Mouse (Mus musculus): ENCODE measurements around the gene C2cd5. TPM values are rescaled to one million over a fixed set of nuclear protein-coding genes. Genes with fewer than 3 reads are reported as not detected.
A peak's percentile ranks its signal among the peaks of the same experiment; 100 is the strongest.

The C2cd5 gene
- polyA plus RNA-seq, 1 experiment from 2014 or later = 23.7 TPM

GRCm38 (mm10) chr6:143073476-143073875 is 26.5 kb downstream of the C2cd5 start:
- Histone ChIP-seq H3K4me3 (ENCODE audit: low read length) (no peak overlapping the region), H3K9me3 (replicated peaks; ENCODE audit: control insufficient read depth, low read length) (no peaks in the 10 kb centered on the region), H3K27me3 (ENCODE audit: control insufficient read depth, insufficient read depth, low read length) (no peaks in the 10 kb centered on the region), H3K4me1 (ENCODE audit: control insufficient read depth, insufficient read depth, low read length) (peaks cover 3% of the 10 kb centered on the region; the same call in 1 of the 2 replicates), H3K36me3 (ENCODE audit: control insufficient read depth, insufficient read depth) (peaks cover 24% of the 10 kb centered on the region), H3K4me2 (ENCODE audit: low read depth, low read length) (no peak overlapping the region), H3K27ac (ENCODE audit: low read length) (no peak overlapping the region), H3K9ac (ENCODE audit: low read length) (no peak overlapping the region)
- ATAC-seq (replicated peaks; ENCODE audit: extremely low read depth, insufficient read depth, low FRiP score) = no peak
- 82% methylated on average over 6 of the region's 6 CpGs for WGBS

GRCm38 (mm10) chr6:143072412-143073014 is 27.4 kb downstream of the C2cd5 start:
- 47% methylated on average over 8 of the region's 8 CpGs for WGBS
- no peak overlapping the region for H3K9ac ChIP-seq (ENCODE audit: low read length)
- no peak overlapping the region for H3K4me2 ChIP-seq (ENCODE audit: low read depth, low read length)
- H3K9me3 ChIP-seq (replicated peaks; ENCODE audit: control insufficient read depth, low read length) = no peaks in the 10 kb centered on the region
- H3K4me3 ChIP-seq (ENCODE audit: low read length) = no peak overlapping the region
- no peaks in the 10 kb centered on the region for H3K27me3 ChIP-seq (ENCODE audit: control insufficient read depth, insufficient read depth, low read length)
- peaks cover 3% of the 10 kb centered on the region; the same call in 1 of the 2 replicates for H3K4me1 ChIP-seq (ENCODE audit: control insufficient read depth, insufficient read depth, low read length)
- H3K36me3 ChIP-seq (ENCODE audit: control insufficient read depth, insufficient read depth) = peaks cover 22% of the 10 kb centered on the region
- no peak overlapping the region for H3K27ac ChIP-seq (ENCODE audit: low read length)
- ATAC-seq (replicated peaks; ENCODE audit: extremely low read depth, insufficient read depth, low FRiP score) = no peak

GRCm38 (mm10) chr6:143070736-143071135 is 29.2 kb downstream of the C2cd5 start:
- no peaks in the 10 kb centered on the region for H3K9me3 ChIP-seq (replicated peaks; ENCODE audit: control insufficient read depth, low read length)
- no peak for ATAC-seq (replicated peaks; ENCODE audit: extremely low read depth, insufficient read depth, low FRiP score)
- 77% methylated on average over 9 of the region's 9 CpGs for WGBS

GRCm38 (mm10) chr6:143070019-143070418 is 29.9 kb downstream of the C2cd5 start:
- ATAC-seq (replicated peaks; ENCODE audit: extremely low read depth, insufficient read depth, low FRiP score) = no peak
- H3K4me3 ChIP-seq (ENCODE audit: low read length) = no peak overlapping the region
- peaks cover 14% of the 10 kb centered on the region for H3K36me3 ChIP-seq (ENCODE audit: control insufficient read depth, insufficient read depth)
- no peaks in the 10 kb centered on the region for H3K9me3 ChIP-seq (replicated peaks; ENCODE audit: control insufficient read depth, low read length)
- 83% methylated on average over 5 of the region's 5 CpGs for WGBS
- H3K27me3 ChIP-seq (ENCODE audit: control insufficient read depth, insufficient read depth, low read length) = no peaks in the 10 kb centered on the region
- no peak overlapping the region for H3K4me2 ChIP-seq (ENCODE audit: low read depth, low read length)
- no peak overlapping the region for H3K9ac ChIP-seq (ENCODE audit: low read length)
- no peak overlapping the region for H3K27ac ChIP-seq (ENCODE audit: low read length)
- peaks cover 3% of the 10 kb centered on the region; the same call in 1 of the 2 replicates for H3K4me1 ChIP-seq (ENCODE audit: control insufficient read depth, insufficient read depth, low read length)

More at GRCm38 (mm10) chr6:143070736-143071135, 29.2 kb downstream of the C2cd5 start:
- Histone ChIP-seq H3K36me3 (ENCODE audit: control insufficient read depth, insufficient read depth) (peaks cover 17% of the 10 kb centered on the region), H3K9ac (ENCODE audit: low read length) (no peak overlapping the region), H3K4me3 (ENCODE audit: low read length) (no peak overlapping the region), H3K27me3 (ENCODE audit: control insufficient read depth, insufficient read depth, low read length) (no peaks in the 10 kb centered on the region), H3K4me1 (ENCODE audit: control insufficient read depth, insufficient read depth, low read length) (peaks cover 3% of the 10 kb centered on the region; the same call in 1 of the 2 replicates), H3K4me2 (ENCODE audit: low read depth, low read length) (no peak overlapping the region), H3K27ac (ENCODE audit: low read length) (no peak overlapping the region)

GRCm38 (mm10) chr6:143069606-143070005 is 30.3 kb downstream of the C2cd5 start:
- H3K27me3 ChIP-seq (ENCODE audit: control insufficient read depth, insufficient read depth, low read length) = no peaks in the 10 kb centered on the region
- WGBS = 80% methylated on average over 8 of the region's 8 CpGs

GRCm38 (mm10) chr6:143068181-143068915 is 31.6 kb downstream of the C2cd5 start:
- H3K27ac ChIP-seq (ENCODE audit: low read length) = no peak overlapping the region
- H3K4me3 ChIP-seq (ENCODE audit: low read length) = no peak overlapping the region
- no peak overlapping the region for H3K4me2 ChIP-seq (ENCODE audit: low read depth, low read length)
- peaks cover 9% of the 10 kb centered on the region; the same call in 1 of the 2 replicates for H3K4me1 ChIP-seq (ENCODE audit: control insufficient read depth, insufficient read depth, low read length)
- H3K9me3 ChIP-seq (replicated peaks; ENCODE audit: control insufficient read depth, low read length) = no peaks in the 10 kb centered on the region
- H3K9ac ChIP-seq (ENCODE audit: low read length) = no peak overlapping the region
- 0 out of 2 replicates have a peak, but pooled peaks have one; percentile 45 for ATAC-seq (replicated peaks; ENCODE audit: extremely low read depth, insufficient read depth, low FRiP score)
- no peaks in the 10 kb centered on the region for H3K27me3 ChIP-seq (ENCODE audit: control insufficient read depth, insufficient read depth, low read length)
- peaks cover 7% of the 10 kb centered on the region for H3K36me3 ChIP-seq (ENCODE audit: control insufficient read depth, insufficient read depth)
- 51% methylated on average over 9 of the region's 9 CpGs for WGBS

More at GRCm38 (mm10) chr6:143069606-143070005, 30.3 kb downstream of the C2cd5 start:
- no peak for ATAC-seq (replicated peaks; ENCODE audit: extremely low read depth, insufficient read depth, low FRiP score)
- Histone ChIP-seq H3K36me3 (ENCODE audit: control insufficient read depth, insufficient read depth) (peaks cover 13% of the 10 kb centered on the region), H3K4me1 (ENCODE audit: control insufficient read depth, insufficient read depth, low read length) (peaks cover 3% of the 10 kb centered on the region; the same call in 1 of the 2 replicates), H3K4me3 (ENCODE audit: low read length) (no peak overlapping the region), H3K27ac (ENCODE audit: low read length) (no peak overlapping the region), H3K9ac (ENCODE audit: low read length) (no peak overlapping the region), H3K9me3 (replicated peaks; ENCODE audit: control insufficient read depth, low read length) (no peaks in the 10 kb centered on the region), H3K4me2 (ENCODE audit: low read depth, low read length) (no peak overlapping the region)

GRCm38 (mm10) chr6:143067654-143068053 is 32.3 kb downstream of the C2cd5 start:
- ATAC-seq (replicated peaks; ENCODE audit: extremely low read depth, insufficient read depth, low FRiP score) = no peak
- WGBS = 69% methylated on average over 3 of the region's 3 CpGs
- H3K4me3 ChIP-seq (ENCODE audit: low read length) = no peak overlapping the region

GRCm38 (mm10) chr6:143066859-143067258 is 33.1 kb downstream of the C2cd5 start:
- no peak for ATAC-seq (replicated peaks; ENCODE audit: extremely low read depth, insufficient read depth, low FRiP score)
- Histone ChIP-seq H3K27me3 (ENCODE audit: control insufficient read depth, insufficient read depth, low read length) (no peaks in the 10 kb centered on the region), H3K27ac (ENCODE audit: low read length) (no peak overlapping the region), H3K4me1 (ENCODE audit: control insufficient read depth, insufficient read depth, low read length) (peaks cover 6% of the 10 kb centered on the region; the same call in 1 of the 2 replicates), H3K4me3 (ENCODE audit: low read length) (no peak overlapping the region), H3K4me2 (ENCODE audit: low read depth, low read length) (no peak overlapping the region), H3K9me3 (replicated peaks; ENCODE audit: control insufficient read depth, low read length) (no peaks in the 10 kb centered on the region), H3K9ac (ENCODE audit: low read length) (no peak overlapping the region), H3K36me3 (ENCODE audit: control insufficient read depth, insufficient read depth) (no peaks in the 10 kb centered on the region)
- 81% methylated on average over 9 of the region's 9 CpGs for WGBS

More at GRCm38 (mm10) chr6:143067654-143068053, 32.3 kb downstream of the C2cd5 start:
- Histone ChIP-seq H3K4me2 (ENCODE audit: low read depth, low read length) (no peak overlapping the region), H3K9me3 (replicated peaks; ENCODE audit: control insufficient read depth, low read length) (no peaks in the 10 kb centered on the region), H3K36me3 (ENCODE audit: control insufficient read depth, insufficient read depth) (peaks cover 4% of the 10 kb centered on the region; the same call in 1 of the 2 replicates), H3K27ac (ENCODE audit: low read length) (no peak overlapping the region), H3K27me3 (ENCODE audit: control insufficient read depth, insufficient read depth, low read length) (no peaks in the 10 kb centered on the region), H3K9ac (ENCODE audit: low read length) (no peak overlapping the region), H3K4me1 (ENCODE audit: control insufficient read depth, insufficient read depth, low read length) (peaks cover 9% of the 10 kb centered on the region; the same call in 1 of the 2 replicates)

- H3K9ac ChIP-seq (ENCODE audit: low read length) = no peak overlapping the region
- ATAC-seq (replicated peaks; ENCODE audit: extremely low read depth, insufficient read depth, low FRiP score) = 0 out of 2 replicates have a peak, but pooled peaks have one; percentile 32
- H3K27me3 ChIP-seq (ENCODE audit: control insufficient read depth, insufficient read depth, low read length) = no peaks in the 10 kb centered on the region
- no peak overlapping the region for H3K4me3 ChIP-seq (ENCODE audit: low read length)
- peaks cover 6% of the 10 kb centered on the region; the same call in 1 of the 2 replicates for H3K4me1 ChIP-seq (ENCODE audit: control insufficient read depth, insufficient read depth, low read length)
- H3K36me3 ChIP-seq (ENCODE audit: control insufficient read depth, insufficient read depth) = no peaks in the 10 kb centered on the region
- WGBS = 63% methylated on average over 2 of the region's 2 CpGs
- no peaks in the 10 kb centered on the region for H3K9me3 ChIP-seq (replicated peaks; ENCODE audit: control insufficient read depth, low read length)
- no peak overlapping the region for H3K27ac ChIP-seq (ENCODE audit: low read length)
- no peak overlapping the region for H3K4me2 ChIP-seq (ENCODE audit: low read depth, low read length)
Observed at GRCm38 (mm10) chr6:143064047-143064446, 35.9 kb downstream of the C2cd5 start.
